Mouse (Mus musculus) limb, embryonic 10.5 days (tissue): Measurements from ENCODE around the gene Dscam. TPM values are rescaled to one million over a fixed set of nuclear protein-coding genes. Genes with fewer than 3 reads are reported as not detected.

Source experiments
- DNase-seq: peaks from one replicate; pipeline ENCODE4 v3.0.0-alpha.2; 2017; ENCODE audit warnings: low spot score
- H3K27ac ChIP-seq: fragments of 300-500 bp; sonication (generic); 2 replicates; pipeline ENCODE4 v1.5.1; 2016; ENCODE audit warnings: mild to moderate bottlenecking
- H3K27me3 ChIP-seq: fragments of 300-500 bp; sonication (generic); 2 replicates; pipeline ENCODE4 v1.6.1; 2016; ENCODE audit warnings: low read depth, mild to moderate bottlenecking; ENCODE audit not compliant: poor library complexity, severe bottlenecking
- H3K36me3 ChIP-seq: fragments of 300-500 bp; sonication (generic); 2 replicates; pipeline ENCODE4 v1.6.1; 2016; ENCODE audit warnings: mild to moderate bottlenecking, moderate library complexity
- H3K4me1 ChIP-seq: fragments of 300-500 bp; sonication (generic); 2 replicates; pipeline ENCODE4 v1.6.1; 2016
- H3K4me3 ChIP-seq: fragments of 300-500 bp; sonication (generic); 2 replicates; pipeline ENCODE4 v1.5.1; 2016; ENCODE audit warnings: mild to moderate bottlenecking, moderate library complexity
- H3K9me3 ChIP-seq: fragments of 300-500 bp; sonication (generic); replicated peaks from 2 replicates; pipeline ENCODE4 v1.6.1; 2016; ENCODE audit warnings: mild to moderate bottlenecking
- WGBS: fragments of 180-500 bp; shearing (Covaris S2); methylation state at CpG from one replicate; pipeline ENCODE4 v1.1.7; 2016; 5-methylcytosine and 5-hydroxymethylcytosine counted together
- polyA plus RNA-seq: library from polyadenylated mRNA; unstranded; fragments of >200 nt; fragmentation: Nextera tagmentation; extraction: Ambion mirVana; gene quantifications from 2 replicates; pipeline ENCODE4 v1.2.1, GENCODE M21; 2016

The Dscam gene
- polyA plus RNA-seq, 1 experiment from 2014 or later = not detected

DNA sequence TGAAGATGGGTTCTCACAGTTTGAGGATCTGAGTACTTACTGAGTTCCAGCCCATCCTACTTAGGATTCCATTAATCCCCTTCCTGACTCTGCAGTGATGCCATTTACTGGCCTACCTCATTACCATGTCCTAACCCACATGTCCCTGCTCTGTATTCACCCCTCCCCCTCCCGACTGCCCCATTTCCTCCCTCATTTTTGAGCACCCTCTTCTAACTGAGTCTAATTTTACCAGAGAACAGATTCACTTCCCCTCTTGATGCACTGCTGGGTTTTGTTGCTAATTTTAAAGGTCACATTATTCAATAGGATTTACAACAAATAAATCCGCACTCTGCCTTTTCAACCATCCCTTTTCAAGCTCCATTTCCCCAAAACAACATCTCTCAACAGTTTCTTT lies 629.5 kb downstream of the Dscam start:
- Histone ChIP-seq H3K27me3 (no peaks in the 10 kb centered on the region), H3K4me1 (peaks cover 19% of the 10 kb centered on the region), H3K27ac (no peak overlapping the region), H3K36me3 (no peaks in the 10 kb centered on the region), H3K4me3 (no peak overlapping the region), H3K9me3 (no peaks in the 10 kb centered on the region)
- WGBS = 74% methylated on average over 2 of the region's 2 CpGs
- no peak for DNase-seq

Other genes starting within 250 kb of the Dscam start
- gene Bace2, start 186.0 kb upstream of the Dscam start, polyA plus RNA-seq = 1.5 and 1.8 TPM in 2 replicates